Mouse (Mus musculus): ENCODE data around the gene Ppp2r3a. TPM values are rescaled to one million over a fixed set of nuclear protein-coding genes. Genes with fewer than 3 reads are reported as not detected.

Gene Ppp2r3a
- total and polyA plus RNA-seq, 3 experiments, result 1.1 to 3.0 TPM; not detected in 1

DNA sequence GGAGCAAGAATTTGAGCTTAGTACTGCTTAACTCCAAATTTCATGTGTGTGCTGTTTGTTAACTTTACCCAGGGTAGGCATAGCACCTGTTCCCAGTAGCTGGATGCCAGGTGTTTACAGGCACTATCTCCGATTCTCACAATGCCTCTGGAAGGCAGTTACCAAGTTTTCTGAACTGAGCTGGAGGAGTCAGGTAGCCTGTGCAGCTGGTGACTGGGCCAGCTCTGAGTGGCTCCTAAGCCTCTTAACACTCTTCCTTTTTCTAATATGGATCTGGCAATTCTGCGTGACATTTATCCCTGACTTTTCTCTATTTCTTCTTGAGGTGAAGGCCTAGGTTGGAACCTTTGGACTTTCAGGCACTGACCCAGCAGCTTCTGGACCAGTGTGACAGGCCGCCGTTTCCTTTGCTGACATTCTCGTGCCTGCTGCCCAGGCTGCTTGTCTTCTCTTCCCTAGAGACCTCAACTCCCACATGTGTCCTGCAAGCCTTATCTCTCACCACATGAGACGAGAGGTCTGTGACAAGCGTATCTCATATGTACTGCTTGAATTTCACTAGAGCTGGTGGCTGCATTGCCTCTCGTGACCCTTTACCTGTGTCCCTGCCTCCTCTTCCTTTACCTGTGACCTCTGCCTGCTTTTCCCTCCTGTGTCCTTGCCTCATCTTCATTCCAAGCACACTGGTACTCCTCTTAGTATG lies 137.3 kb downstream of the Ppp2r3a start:
- Histone ChIP-seq H3K27me3 (ENCODE audit: control insufficient read depth in 1 of 2, insufficient read depth in 2 of 2, low read length in 2 of 2) (no peaks in the 10 kb centered on the region), H3K9me3 (replicated peaks; ENCODE audit: insufficient read depth, low read length) (no peaks in the 10 kb centered on the region), H3K27ac (ENCODE audit: control insufficient read depth, low read depth, low read length) (no peak overlapping the region), H3K4me1 (ENCODE audit: control insufficient read depth in 1 of 2, insufficient read depth in 2 of 2, low read length in 2 of 2) (peaks cover 8 to 9% of the 10 kb centered on the region in 2 experiments), H3K79me2 (ENCODE audit: control insufficient read depth, insufficient read depth, low read length, poor library complexity) (no peaks in the 10 kb centered on the region), H3K36me3 (ENCODE audit: control insufficient read depth in 1 of 2, insufficient read depth in 2 of 2, low read length in 2 of 2) (peaks cover 0 to 12% of the 10 kb centered on the region in 2 experiments; a peak in 2 of 4 replicates), H3K4me3 (ENCODE audit: control insufficient read depth in 1 of 2, insufficient read depth in 1 of 2, low read depth in 2 of 2, low read length in 2 of 2) (0 out of 4 replicates have a peak overlapping the region, but pooled peaks of 1 of the 2 experiments have one; percentile 6), H3K9ac (ENCODE audit: control insufficient read depth, low read depth, low read length, poor library complexity, severe bottlenecking) (peak overlapping the region; percentile 23; the same call in 1 of the 2 replicates)
- DNase-seq (ENCODE audit: low read depth, low spot score), result peak; percentile 55
- no peak for TF ChIP-seq ZC3H11A (IDR thresholded peaks at IDR 0.05; ENCODE audit: low read depth, low read length)
- no peak for TF ChIP-seq POLR2AphosphoS2 (IDR thresholded peaks at IDR 0.05; ENCODE audit: low read length)
- TF ChIP-seq MYC (IDR thresholded peaks at IDR 0.05; ENCODE audit: low read depth, low read length), result no peak
- no peak for TF ChIP-seq MAZ (IDR thresholded peaks at IDR 0.05; ENCODE audit: low read depth, low read length)
- no peak for TF ChIP-seq SMC3 (IDR thresholded peaks at IDR 0.05; ENCODE audit: low read depth, low read length)
- TF ChIP-seq ELF1 (IDR thresholded peaks at IDR 0.05; ENCODE audit: low read depth, low read length), result no peak
- peak; percentile 68 for TF ChIP-seq TCF12 (IDR thresholded peaks at IDR 0.05; ENCODE audit: low read depth, low read length)
- TF ChIP-seq HCFC1 (IDR thresholded peaks at IDR 0.05; ENCODE audit: low read depth, low read length), result no peak
- TF ChIP-seq ZNF384 (IDR thresholded peaks at IDR 0.05; ENCODE audit: low read depth, low read length), result no peak
- TF ChIP-seq POLR2AphosphoS5 (IDR thresholded peaks at IDR 0.05; ENCODE audit: borderline replicate concordance, low read depth, low read length), result no peak
- TF ChIP-seq NRF1 (IDR thresholded peaks at IDR 0.05; ENCODE audit: insufficient read depth, low read depth, low read length, poor library complexity, severe bottlenecking), result no peak
- peak; percentile 61; the same call in 1 of the 2 replicates for TF ChIP-seq MAX (IDR thresholded peaks at IDR 0.05; ENCODE audit: low read length)
- peak; percentile 44 for TF ChIP-seq TAL1 (IDR thresholded peaks at IDR 0.05; ENCODE audit: low read length)
- no peak for TF ChIP-seq UBTF (IDR thresholded peaks at IDR 0.05; ENCODE audit: borderline replicate concordance, insufficient read depth, low read depth, low read length)
- TF ChIP-seq MAFK (IDR thresholded peaks at IDR 0.05; ENCODE audit: borderline replicate concordance, low read depth, low read length), result no peak
- TF ChIP-seq ZKSCAN1 (IDR thresholded peaks at IDR 0.05; ENCODE audit: low read depth, low read length), result no peak
- TF ChIP-seq KAT2A (conservative IDR thresholded peaks at IDR 0.05; ENCODE audit: low read depth, low read length), result no peak
- peak; percentile 55; the same call in 1 of the 2 replicates for TF ChIP-seq ETS1 (IDR thresholded peaks at IDR 0.05; ENCODE audit: low read depth, low read length)
- no peak for TF ChIP-seq JUND (IDR thresholded peaks at IDR 0.05; ENCODE audit: low read depth, low read length)
- TF ChIP-seq GATA1 (IDR thresholded peaks at IDR 0.05; ENCODE audit: low read depth, low read length), result peak; percentile 76
- TF ChIP-seq E2F4 (IDR thresholded peaks at IDR 0.05; ENCODE audit: borderline replicate concordance, low read depth, low read length), result no peak
- TF ChIP-seq GABPA (IDR thresholded peaks at IDR 0.05; ENCODE audit: low read depth, low read length), result no peak
- TF ChIP-seq BHLHE40 (IDR thresholded peaks at IDR 0.05; ENCODE audit: borderline replicate concordance, low read depth, low read length), result no peak
- no peak for TF ChIP-seq CHD2 (IDR thresholded peaks at IDR 0.05; ENCODE audit: low read length)
- no peak for TF ChIP-seq USF2 (IDR thresholded peaks at IDR 0.05; ENCODE audit: borderline replicate concordance in 1 of 2, insufficient read depth in 1 of 2, low read depth in 1 of 2, low read length in 2 of 2)
- peak; percentile 42 for TF ChIP-seq SIN3A (IDR thresholded peaks at IDR 0.05; ENCODE audit: low read length)
- no peak for TF ChIP-seq ZMIZ1 (IDR thresholded peaks at IDR 0.05; ENCODE audit: low read depth, low read length)
- TF ChIP-seq MEF2A (IDR thresholded peaks at IDR 0.05; ENCODE audit: extremely low read depth, insufficient replicate concordance, low read depth, low read length, poor library complexity, severe bottlenecking), result no peak
- TF ChIP-seq USF1 (IDR thresholded peaks at IDR 0.05; ENCODE audit: low read depth, low read length), result no peak
- no peak for TF ChIP-seq NELFE (IDR thresholded peaks at IDR 0.05; ENCODE audit: low read depth, low read length)
- TF ChIP-seq MXI1 (IDR thresholded peaks at IDR 0.05; ENCODE audit: low read depth, low read length), result peak; percentile 77; the same call in 1 of the 2 replicates
- TF ChIP-seq CHD1 (IDR thresholded peaks at IDR 0.05; ENCODE audit: low read depth, low read length), result no peak
- TF ChIP-seq TBP (IDR thresholded peaks at IDR 0.05; ENCODE audit: low read depth, low read length), result no peak
- no peak for TF ChIP-seq RAD21 (IDR thresholded peaks at IDR 0.05; ENCODE audit: low read depth, low read length)
- no peak for TF ChIP-seq CTCF (IDR thresholded peaks at IDR 0.05 in 2 of 3, conservative IDR thresholded peaks at IDR 0.05 in 1 of 3; ENCODE audit: control insufficient read depth in 1 of 3, insufficient read depth in 1 of 3, low read depth in 2 of 3, low read length in 3 of 3, poor library complexity in 1 of 3, severe bottlenecking in 1 of 3)
- TF ChIP-seq POLR2A (IDR thresholded peaks at IDR 0.05; ENCODE audit: control insufficient read depth in 1 of 2, insufficient read depth in 1 of 2, low read depth in 1 of 2, low read length in 2 of 2, poor library complexity in 1 of 2), result no peak
